In genomic region chr15:97831242-97831986, GRCm38 (mm10) we compare ENCODE assay signal across 8 mouse cellular contexts. TPM values are rescaled to one million over a fixed set of nuclear protein-coding genes. Genes with fewer than 3 reads are reported as not detected.
A peak's percentile ranks its signal among the peaks of the same experiment; 100 is the strongest.
DNase-seq lines count a peak whose midpoint lies in the region; ATAC-seq and TF ChIP-seq lines count a peak whose summit lies in the region.

No protein-coding gene starts in this region.

- no peaks in the 10 kb centered on the region for H3K27me3 ChIP-seq in intestine, postnatal 0 days (replicated peaks; ENCODE audit: control insufficient read depth, insufficient read depth, low read length)
- H3K27me3 ChIP-seq in liver, embryonic 16.5 days (ENCODE audit: control insufficient read depth, insufficient read depth, low read depth, low read length), result peaks cover 24% of the 10 kb centered on the region
- H3K27me3 ChIP-seq in neural tube, embryonic 12.5 days (replicated peaks), result no peaks in the 10 kb centered on the region

- H3K9ac ChIP-seq in intestine, postnatal 0 days (ENCODE audit: low read depth, low read length), result peak overlapping the region; percentile 89
- peak overlapping the region; percentile 71 for H3K9ac ChIP-seq in liver, embryonic 16.5 days (ENCODE audit: low read depth, low read length)
- peak overlapping the region; percentile 100 for H3K9ac ChIP-seq in neural tube, embryonic 12.5 days

- H3K4me3 ChIP-seq in cortical plate, adult 2 months (ENCODE audit: insufficient read depth, low read length), result peak overlapping the region; percentile 72
- H3K4me3 ChIP-seq in intestine, postnatal 0 days (ENCODE audit: low read depth, low read length), result peak overlapping the region; percentile 83
- peak overlapping the region; percentile 72 for H3K4me3 ChIP-seq in liver, embryonic 16.5 days (ENCODE audit: low read depth, low read length)
- H3K4me3 ChIP-seq in neural tube, embryonic 12.5 days, result peak overlapping the region; percentile 97

- H3K4me2 ChIP-seq in intestine, postnatal 0 days (replicated peaks; ENCODE audit: low read depth), result peak overlapping the region; percentile 91
- peak overlapping the region; percentile 90 for H3K4me2 ChIP-seq in liver, embryonic 16.5 days (ENCODE audit: low read depth, low read length)
- H3K4me2 ChIP-seq in neural tube, embryonic 12.5 days (replicated peaks), result peak overlapping the region; percentile 81

- TF ChIP-seq CTCF in cortical plate, adult 2 months (IDR thresholded peaks at IDR 0.05; ENCODE audit: extremely low read depth, insufficient read depth, low read length), result no peak
- TF ChIP-seq CTCF in intestine, postnatal 0 days (IDR thresholded peaks at IDR 0.05; ENCODE audit: low read depth), result peak; percentile 26

- peak; percentile 70 for ATAC-seq in intestine, postnatal 0 days
- ATAC-seq in liver, embryonic 16.5 days (ENCODE audit: low read depth), result peak; percentile 79
- ATAC-seq in neural tube, embryonic 12.5 days (ENCODE audit: low FRiP score, low read depth), result peak; percentile 92

- peak overlapping the region; percentile 91 for H3K27ac ChIP-seq in cortical plate, adult 2 months (ENCODE audit: insufficient read depth, low read length)
- H3K27ac ChIP-seq in intestine, postnatal 0 days (ENCODE audit: low read depth, low read length), result peak overlapping the region; percentile 91
- H3K27ac ChIP-seq in liver, embryonic 16.5 days (ENCODE audit: low read length), result peak overlapping the region; percentile 74
- H3K27ac ChIP-seq in neural tube, embryonic 12.5 days, result peak overlapping the region; percentile 94

- no peaks in the 10 kb centered on the region for H3K9me3 ChIP-seq in intestine, postnatal 0 days (ENCODE audit: control insufficient read depth)
- no peaks in the 10 kb centered on the region for H3K9me3 ChIP-seq in liver, embryonic 16.5 days (replicated peaks; ENCODE audit: control insufficient read depth, low read length)
- no peaks in the 10 kb centered on the region for H3K9me3 ChIP-seq in neural tube, embryonic 12.5 days

- 1% methylated on average over 58 of the region's 84 CpGs for WGBS in intestine, postnatal 0 days
- WGBS in liver, embryonic 16.5 days (ENCODE audit: insufficient replicate concordance), result under 1% methylated on average over 62 of the region's 84 CpGs
- WGBS in neural tube, embryonic 12.5 days, result under 1% methylated on average over 80 of the region's 84 CpGs

- DNase-seq in 416B (ENCODE audit: low read depth) (peak; percentile 72), NIH3T3 (ENCODE audit: low read depth) (peak; percentile 94)
- DNase-seq in heart, adult 18-20 months, result peak; percentile 80 to 86
- peak; percentile 69 for DNase-seq in thymus, postnatal 25 days

- TF ChIP-seq POLR2A in cortical plate, adult 2 months (IDR thresholded peaks at IDR 0.05; ENCODE audit: extremely low read depth, insufficient read depth, low read length), result peak; percentile 44; the same call in 1 of the 2 replicates

- peaks cover 8% of the 10 kb centered on the region; the same call in 1 of the 2 replicates for H3K4me1 ChIP-seq in cortical plate, adult 2 months (ENCODE audit: control insufficient read depth, insufficient read depth, low read length)
- no peaks in the 10 kb centered on the region for H3K4me1 ChIP-seq in intestine, postnatal 0 days (replicated peaks; ENCODE audit: control insufficient read depth, insufficient read depth, low read length)
- H3K4me1 ChIP-seq in liver, embryonic 16.5 days (ENCODE audit: control insufficient read depth, low read depth, low read length), result peaks cover 40% of the 10 kb centered on the region
- peaks cover 53% of the 10 kb centered on the region for H3K4me1 ChIP-seq in neural tube, embryonic 12.5 days

- H3K36me3 ChIP-seq in intestine, postnatal 0 days (ENCODE audit: control insufficient read depth, insufficient read depth), result no peaks in the 10 kb centered on the region
- H3K36me3 ChIP-seq in liver, embryonic 16.5 days (ENCODE audit: control insufficient read depth, insufficient read depth), result no peaks in the 10 kb centered on the region
- no peaks in the 10 kb centered on the region for H3K36me3 ChIP-seq in neural tube, embryonic 12.5 days

RNA-seq across cellular contexts. Expression of gene Hdac7, which starts 12.9 kb away (rescaled TPM):
- polyA plus RNA-seq in cortical plate, adult 2 months (2012; rRNA removed), result 64.7 and 73.9 TPM in 2 replicates
- total RNA-seq in heart, adult 18-20 months (2021), result 10 to 100 TPM; 19.3 to 26.3 TPM
- 7.8 and 9.2 TPM in 2 replicates for polyA plus RNA-seq in intestine, postnatal 0 days (2015; fragmentation: Nextera tagmentation; extraction: Ambion mirVana)
- polyA plus RNA-seq in liver, embryonic 16.5 days (2015; fragmentation: Nextera tagmentation; extraction: Ambion mirVana), result 4.7 and 5.8 TPM in 2 replicates
- 28.9 and 29.7 TPM in 2 replicates for polyA plus RNA-seq in neural tube, embryonic 12.5 days (2016; fragmentation: Nextera tagmentation; extraction: Ambion mirVana)

RNA-seq across cellular contexts. Expression of gene Slc48a1, which starts 53.1 kb away (rescaled TPM):
- polyA plus RNA-seq in cortical plate, adult 2 months (2012; rRNA removed), result 140 and 155 TPM in 2 replicates
- 10 to 100 TPM; 57.9 to 69.7 TPM for total RNA-seq in heart, adult 18-20 months (2021)
- 23.1 and 24.3 TPM in 2 replicates for polyA plus RNA-seq in intestine, postnatal 0 days (2015; fragmentation: Nextera tagmentation; extraction: Ambion mirVana)
- polyA plus RNA-seq in liver, embryonic 16.5 days (2015; fragmentation: Nextera tagmentation; extraction: Ambion mirVana), result 98.9 and 103 TPM in 2 replicates
- 41.4 and 44.9 TPM in 2 replicates for polyA plus RNA-seq in neural tube, embryonic 12.5 days (2016; fragmentation: Nextera tagmentation; extraction: Ambion mirVana)

Comparison
In these comparisons a context has a peak if more than half of its experiments do, and no peak if none do; other contexts are left out.
1. Peak in every context shown above with its lines: DNase-seq, ATAC-seq, H3K4me3 ChIP-seq and H3K27ac ChIP-seq.